In the genomic region with DNA sequence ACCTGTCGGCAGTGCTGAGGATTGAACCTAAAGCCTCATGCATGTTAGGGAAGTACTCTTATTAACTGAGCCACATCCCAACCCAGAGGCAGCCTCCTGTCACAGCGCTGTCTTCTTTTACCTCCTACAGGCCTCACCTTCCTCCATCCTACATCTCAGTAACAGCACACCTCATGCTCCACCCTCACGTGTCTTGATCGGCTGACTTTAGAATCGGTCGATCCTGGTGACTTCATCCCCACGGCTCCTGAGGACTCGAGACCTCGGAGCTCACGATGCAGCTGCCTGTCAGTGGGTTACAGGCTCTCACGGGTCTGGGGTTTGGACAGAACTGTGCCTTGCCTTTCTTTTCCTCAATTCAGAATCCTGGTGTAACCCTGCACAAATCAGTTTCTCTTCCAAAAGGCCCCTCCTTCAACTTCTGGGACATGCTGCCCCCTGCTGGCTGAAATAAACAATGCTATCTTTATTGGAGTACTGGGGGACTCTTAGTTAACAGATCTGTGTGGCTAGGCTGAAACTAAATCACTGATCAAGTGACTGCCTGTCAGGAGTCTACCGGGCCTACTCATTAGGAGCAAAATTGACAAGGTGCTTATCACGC, we compare ENCODE assay signal across 8 mouse cellular contexts. TPM values are rescaled to one million over a fixed set of nuclear protein-coding genes. Genes with fewer than 3 reads are reported as not detected.
A peak's percentile ranks its signal among the peaks of the same experiment; 100 is the strongest.
DNase-seq lines count a peak whose midpoint lies in the region; ATAC-seq lines count a peak whose summit lies in the region.

No protein-coding gene starts in this region.

- peak; percentile 65 for ATAC-seq in megakaryocyte-erythroid progenitor cell, adult 5-6 weeks (replicated peaks; ENCODE audit: low FRiP score, low TSS enrichment, poor library complexity, severe bottlenecking)
- no peak; the same call in 1 of the 2 replicates for ATAC-seq in erythroblast, adult 5-6 weeks (replicated peaks; ENCODE audit: low FRiP score, poor library complexity, severe bottlenecking)

- peak; percentile 68 for DNase-seq in ZHBTc4 (ENCODE audit: low read depth, low spot score)
- DNase-seq in cerebellum, adult 9-11 months, result peak; percentile 53
- peak; percentile 82 to 84 for DNase-seq in frontal cortex, postnatal 36 days (ENCODE audit: low spot score in 2 of 2)
- peak; percentile 26 for DNase-seq in hindlimb bud, embryonic 11.5 days (ENCODE audit: extremely low spot score, low read depth, low spot score)
- DNase-seq in left cerebral cortex, adult 18-20 months (ENCODE audit: low spot score in 2 of 2), result peak; percentile 84 to 89
- peak; percentile 74 for DNase-seq in right cerebral cortex, postnatal 14 days

RNA-seq across cellular contexts. Expression of a gene that starts 41.7 kb away (rescaled TPM):
- total RNA-seq in left cerebral cortex, adult 18-20 months (2021), result 10 to 100 TPM; 66.5 to 69.9 TPM
- total RNA-seq in megakaryocyte-erythroid progenitor cell, adult 5-6 weeks (2014; fragmentation: Nextera tagmentation), result 20.9 and 23.2 TPM in 2 replicates
- 18.9 and 24.9 TPM in 2 replicates for total RNA-seq in megakaryocyte-erythroid progenitor cell, adult 5-6 weeks (2017)
- 15.0 and 25.3 TPM in 2 replicates for total RNA-seq in erythroblast, adult 5-6 weeks (2015; ENCODE audit: low replicate concordance)
- total RNA-seq in erythroblast, adult 5-6 weeks (2017; ENCODE audit: low replicate concordance), result 11.1 and 23.3 TPM in 2 replicates

Comparison
In these comparisons a context has a peak if more than half of its experiments do, and no peak if none do; other contexts are left out.
1. DNase-seq: peak in every context shown above with its lines; median percentile 86 in left cerebral cortex, adult 18-20 months; 83 in frontal cortex, postnatal 36 days; 74 in right cerebral cortex, postnatal 14 days; 68 in ZHBTc4; 53 in cerebellum, adult 9-11 months; 26 in hindlimb bud, embryonic 11.5 days.